Mouse (Mus musculus) liver, postnatal 0 days (tissue): ENCODE data around the gene Igfn1.
A peak's percentile ranks its signal among the peaks of the same experiment; 100 is the strongest.

ENCODE experiments used
- CTCF ChIP-seq: sonication (generic); IDR thresholded peaks from 2 replicates; pipeline ENCODE4 v1.5.1; 2016; ENCODE audit warnings: antibody characterized with exemption, low read depth
- EP300 ChIP-seq: IDR thresholded peaks from 2 replicates; pipeline ENCODE4 v1.6.1; 2016; ENCODE audit warnings: antibody characterized with exemption, low read depth, mild to moderate bottlenecking

DNA sequence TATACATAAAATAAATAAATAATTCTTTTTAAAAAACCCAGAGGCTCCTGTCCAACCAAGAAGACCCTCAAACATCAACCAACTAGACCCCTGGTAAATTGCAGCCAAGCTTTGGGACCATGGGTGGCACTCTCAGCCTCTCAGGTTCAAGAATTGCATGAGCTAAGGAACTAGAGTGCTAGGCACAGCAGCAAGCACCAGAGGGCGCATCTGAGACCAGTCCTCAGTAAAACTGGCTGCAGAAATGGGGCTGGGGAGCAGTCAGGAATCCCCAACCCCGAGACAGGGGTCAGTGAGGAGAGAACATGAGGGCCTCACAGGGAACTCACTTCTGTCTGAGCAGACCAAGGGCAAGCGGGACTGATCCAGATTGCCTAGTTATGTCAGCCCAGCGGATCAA, 39.6 kb upstream of the Igfn1 start:
- TF ChIP-seq CTCF (peak; percentile 85), EP300 (no peak)
